Mouse (Mus musculus) erythroblast, embryonic 14.5 days (primary cell): ENCODE measurements around the gene Zfp248.

ENCODE experiments used
- GATA1 ChIP-seq: IDR thresholded peaks from 2 replicates; pipeline ENCODE4 v1.6.1; 2012; ENCODE audit warnings: low read length, inconsistent platforms, mixed read lengths
- TAL1 ChIP-seq: IDR thresholded peaks from 3 replicates; pipeline ENCODE4 v1.6.1; 2012; ENCODE audit warnings: low read length, inconsistent platforms, mixed read lengths

DNA sequence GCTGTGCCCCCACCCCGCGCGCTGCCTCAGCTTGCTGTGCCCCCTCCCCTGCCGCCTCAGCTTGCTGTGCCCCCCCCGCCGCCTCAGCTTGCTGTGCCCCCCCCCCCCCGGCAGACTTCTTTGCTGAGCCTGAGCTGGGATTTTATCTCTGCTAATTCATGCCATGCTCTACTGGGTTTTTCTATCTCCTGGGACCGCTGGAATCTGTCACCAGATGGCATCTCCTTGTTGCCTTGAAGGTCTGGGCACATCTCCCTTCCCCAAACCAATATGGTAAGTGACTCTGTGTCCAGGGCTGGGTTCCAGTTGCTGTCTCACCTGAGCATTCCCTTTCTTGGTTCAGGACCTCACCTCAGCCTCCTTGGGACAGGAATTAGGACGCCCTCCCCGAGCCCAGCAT, 77.7 kb downstream of the Zfp248 start:
- TF ChIP-seq TAL1 = no peak
- no peak for TF ChIP-seq GATA1
